Mouse (Mus musculus) kidney, postnatal 0 days (tissue): ENCODE results near the gene Vipas39. TPM values are rescaled to one million over a fixed set of nuclear protein-coding genes. Genes with fewer than 3 reads are reported as not detected.

ENCODE experiments used
- ATAC-seq: fragments of 200-750 bp; cut with Nextera tagmentation; replicated peaks from 2 replicates; pipeline ENCODE4 v1.8.0; 2017; ENCODE audit warnings: low read depth, moderate number of reproducible peaks, moderate TSS enrichment, moderate library complexity; ENCODE audit not compliant: low FRiP score
- DNase-seq: peaks from one replicate; pipeline ENCODE4 v3.0.0-alpha.2; 2016; ENCODE audit warnings: low spot score
- H3K27ac ChIP-seq: fragments of 300-500 bp; sonication (generic); 2 replicates; pipeline ENCODE4 v1.5.1; 2014; ENCODE audit warnings: mild to moderate bottlenecking
- H3K27me3 ChIP-seq: fragments of 300-500 bp; sonication (generic); 2 replicates; pipeline ENCODE4 v1.6.1; 2014; ENCODE audit warnings: low read length, mixed read lengths; ENCODE audit not compliant: insufficient read depth
- H3K36me3 ChIP-seq: fragments of 300-500 bp; sonication (generic); 2 replicates; pipeline ENCODE4 v1.6.1; 2014; ENCODE audit warnings: low read length, mixed read lengths; ENCODE audit not compliant: insufficient read depth
- H3K4me1 ChIP-seq: fragments of 300-500 bp; sonication (generic); replicated peaks from 2 replicates; pipeline ENCODE4 v1.6.1; 2014; ENCODE audit warnings: antibody characterized with exemption, low read length, mixed read lengths; ENCODE audit not compliant: insufficient read depth
- H3K4me2 ChIP-seq: fragments of 300-500 bp; sonication (generic); 2 replicates; pipeline ENCODE4 v1.6.1; 2014; ENCODE audit warnings: mild to moderate bottlenecking, low read length, moderate library complexity, mixed read lengths
- H3K4me3 ChIP-seq: fragments of 300-500 bp; sonication (generic); replicated peaks from 2 replicates; pipeline ENCODE4 v1.5.1; 2014; ENCODE audit warnings: low read depth, low read length
- H3K9ac ChIP-seq: fragments of 300-500 bp; sonication (generic); 2 replicates; pipeline ENCODE4 v1.6.1; 2014; ENCODE audit warnings: low read depth, low read length
- H3K9me3 ChIP-seq: fragments of 300-500 bp; sonication (generic); replicated peaks from 2 replicates; pipeline ENCODE4 v1.6.1; 2016; ENCODE audit warnings: low read length, inconsistent platforms, mixed read lengths
- CTCF ChIP-seq: IDR thresholded peaks from 2 replicates; pipeline ENCODE4 v1.5.1; 2016; ENCODE audit warnings: antibody characterized with exemption, low read depth, mild to moderate bottlenecking, moderate library complexity
- WGBS: fragments of 180-500 bp; shearing (Covaris S2); extraction: QIAGEN DNeasy Blood & Tissue Kit; methylation state at CpG from one replicate; pipeline ENCODE4 v1.1.7; 2014; 5-methylcytosine and 5-hydroxymethylcytosine counted together
- polyA plus RNA-seq: library from polyadenylated mRNA; unstranded; fragments of >200 nt; fragmentation: Nextera tagmentation; extraction: Ambion mirVana; gene quantifications from 2 replicates; pipeline ENCODE4 v1.2.1, GENCODE M21; 2015

Gene Vipas39
- polyA plus RNA-seq, 1 experiment from 2014 or later, result 38.1 TPM

DNA sequence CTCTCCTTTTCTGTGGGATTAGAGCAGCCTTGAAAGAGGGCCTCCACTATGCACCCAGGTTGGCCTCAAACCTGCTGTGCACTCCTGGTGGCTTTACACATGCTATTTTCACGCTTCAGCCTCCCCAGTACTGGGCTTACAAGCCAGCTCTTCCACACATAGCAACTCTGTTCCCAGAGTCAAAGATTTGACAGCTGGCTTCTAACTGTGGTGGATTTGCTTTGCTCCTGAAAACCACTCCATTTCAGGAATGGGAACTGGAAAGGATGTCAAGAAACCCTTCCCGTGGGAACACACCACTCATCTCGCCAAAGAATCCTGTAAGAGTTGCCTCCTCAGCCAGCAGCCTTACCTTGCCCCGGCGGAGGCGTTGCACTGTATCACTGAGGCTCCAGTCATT, 12.2 kb downstream of the Vipas39 start:
- Histone ChIP-seq H3K4me1 (no peaks in the 10 kb centered on the region), H3K9me3 (no peaks in the 10 kb centered on the region), H3K9ac (no peak overlapping the region), H3K4me2 (no peak overlapping the region), H3K36me3 (peaks cover 74% of the 10 kb centered on the region), H3K27ac (no peak overlapping the region), H3K4me3 (no peak overlapping the region), H3K27me3 (no peaks in the 10 kb centered on the region)
- DNase-seq (no peak), ATAC-seq (no peak)
- no peak for TF ChIP-seq CTCF
- WGBS, result 96% methylated on average over 6 of the region's 6 CpGs

DNA sequence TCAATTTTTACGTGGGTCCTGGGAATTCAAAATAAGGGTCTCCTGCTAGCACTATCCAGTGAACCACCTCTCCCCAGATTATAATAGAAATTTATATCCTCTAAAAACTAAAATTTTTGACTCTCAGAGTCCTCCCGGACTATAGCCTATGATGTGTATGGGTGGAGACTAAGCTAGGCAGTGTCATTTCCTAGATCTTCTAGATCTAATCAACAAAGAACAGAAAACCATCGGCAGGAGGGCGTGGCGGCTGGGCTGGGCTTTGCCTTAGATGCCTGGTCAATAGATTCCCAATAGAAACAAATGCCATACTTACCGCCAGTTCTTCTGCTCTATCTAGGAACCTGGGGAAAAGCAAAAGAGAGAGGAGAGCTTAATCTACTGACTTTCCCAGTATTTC, 15.9 kb downstream of the Vipas39 start:
- no peaks in the 10 kb centered on the region for H3K4me1 ChIP-seq
- WGBS, result 88% methylated on average over 6 of the region's 6 CpGs
- no peak for DNase-seq
- TF ChIP-seq CTCF, result no peak
- H3K27me3 ChIP-seq, result no peaks in the 10 kb centered on the region
- H3K4me2 ChIP-seq, result no peak overlapping the region
- no peaks in the 10 kb centered on the region for H3K9me3 ChIP-seq
- H3K9ac ChIP-seq, result no peak overlapping the region
- peaks cover 65% of the 10 kb centered on the region for H3K36me3 ChIP-seq
- H3K4me3 ChIP-seq, result no peak overlapping the region
- no peak overlapping the region for H3K27ac ChIP-seq
- ATAC-seq, result no peak

DNA sequence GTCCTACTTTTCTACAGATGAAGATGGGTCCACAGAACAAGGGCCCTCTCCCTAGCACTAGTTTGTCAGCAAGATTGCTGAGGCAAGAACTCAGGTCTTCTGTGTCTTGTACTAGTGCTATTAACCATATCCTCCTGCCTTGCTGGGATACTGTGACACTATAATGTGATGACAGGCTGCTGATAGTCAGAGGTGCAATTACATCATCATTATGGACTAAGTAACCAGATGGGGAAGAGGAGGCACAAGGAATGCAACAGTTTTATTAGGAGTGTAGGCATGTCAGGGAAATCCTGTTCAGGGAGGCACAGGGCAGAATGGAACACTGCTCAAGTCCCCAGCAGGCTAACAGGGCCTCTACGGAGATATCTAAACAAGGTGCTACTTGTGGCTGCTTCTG, 27.4 kb downstream of the Vipas39 start, which contains the start of gene Noxred1:
Gene Noxred1 (minus strand): TSS at position 101 of the 400 bp plus-strand sequence.
- 84% methylated on average over 1 of the region's 1 CpGs for whole genome bisulfite sequencing
- DNase-seq (no peak), ATAC-seq (no peak)
- Histone ChIP-seq H3K27me3 (no peaks in the 10 kb centered on the region), H3K27ac (no peak within 1 kb of the TSS), H3K9ac (no peak within 1 kb of the TSS), H3K4me2 (no peak within 1 kb of the TSS), H3K4me3 (no peak within 1 kb of the TSS), H3K4me1 (no peaks in the 10 kb centered on the region), H3K36me3 (peaks cover 38% of the 10 kb centered on the region), H3K9me3 (no peaks in the 10 kb centered on the region)
- TF ChIP-seq CTCF, result no peak

DNA sequence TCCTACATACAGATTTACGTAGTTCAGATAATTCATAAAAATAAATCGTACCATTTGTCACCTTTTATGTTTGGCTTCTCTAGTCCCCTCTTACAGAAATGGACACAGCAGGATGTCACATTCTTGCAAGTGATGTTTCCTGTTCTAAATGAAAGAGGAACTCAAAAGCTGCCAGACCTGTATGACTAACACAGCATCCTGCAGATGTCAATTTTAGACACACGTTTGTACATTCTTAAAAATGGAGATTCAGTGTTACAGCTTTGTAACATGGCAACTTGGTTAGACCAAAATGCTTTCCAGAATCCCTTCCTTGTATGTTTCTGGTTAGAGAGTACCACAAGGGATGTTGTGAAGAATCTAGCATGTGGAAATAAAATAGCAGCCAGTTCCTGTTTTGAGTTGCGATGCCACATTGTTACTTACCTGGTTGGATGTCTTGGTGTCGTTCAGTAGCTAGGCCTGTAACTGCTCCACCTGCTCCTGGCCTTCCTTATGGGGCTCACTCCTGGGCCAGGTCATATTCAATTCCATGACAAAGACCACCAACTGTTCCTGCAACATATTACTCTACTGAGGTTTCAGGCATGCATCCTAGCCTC, 29.1 kb downstream of the Vipas39 start:
- DNase-seq (no peak), ATAC-seq (no peak)
- Histone ChIP-seq H3K9me3 (no peaks in the 10 kb centered on the region), H3K4me3 (no peak overlapping the region), H3K4me1 (no peaks in the 10 kb centered on the region), H3K27ac (no peak overlapping the region), H3K4me2 (no peak overlapping the region), H3K9ac (no peak overlapping the region), H3K27me3 (no peaks in the 10 kb centered on the region), H3K36me3 (peaks cover 33% of the 10 kb centered on the region)
- WGBS, result 86% methylated on average over 5 of the region's 5 CpGs
- TF ChIP-seq CTCF, result no peak

DNA sequence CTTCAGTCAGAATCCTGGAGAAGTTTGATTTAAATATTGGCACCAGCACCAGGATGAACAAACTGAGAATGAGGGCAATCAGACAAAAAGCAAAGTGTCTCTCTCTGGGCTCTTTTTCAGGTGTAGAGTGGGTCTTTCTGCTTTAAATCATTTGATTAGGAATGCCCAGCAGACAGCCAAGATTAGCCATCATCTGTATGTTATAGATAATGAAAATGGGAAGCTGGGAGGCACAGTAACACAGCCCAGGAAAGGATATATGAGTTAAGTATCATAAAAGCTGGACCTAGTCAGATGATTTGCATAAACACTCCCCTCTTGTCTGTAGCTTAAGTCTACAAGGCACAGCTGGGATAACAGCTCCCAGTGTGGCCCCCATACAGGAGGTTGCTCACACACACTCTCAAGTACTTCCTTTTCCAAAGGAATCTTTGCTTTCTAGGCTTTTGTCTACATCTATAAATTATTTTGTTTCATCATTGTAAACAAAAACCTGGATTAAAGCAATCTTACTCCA, 35.6 kb downstream of the Vipas39 start:
- Histone ChIP-seq H3K4me1 (no peaks in the 10 kb centered on the region), H3K4me3 (no peak overlapping the region), H3K9me3 (no peaks in the 10 kb centered on the region), H3K27ac (no peak overlapping the region), H3K4me2 (no peak overlapping the region), H3K36me3 (no peaks in the 10 kb centered on the region), H3K9ac (no peak overlapping the region), H3K27me3 (no peaks in the 10 kb centered on the region)
- ATAC-seq (no peak), DNase-seq (peak; percentile 39)
- no peak for TF ChIP-seq CTCF

DNA sequence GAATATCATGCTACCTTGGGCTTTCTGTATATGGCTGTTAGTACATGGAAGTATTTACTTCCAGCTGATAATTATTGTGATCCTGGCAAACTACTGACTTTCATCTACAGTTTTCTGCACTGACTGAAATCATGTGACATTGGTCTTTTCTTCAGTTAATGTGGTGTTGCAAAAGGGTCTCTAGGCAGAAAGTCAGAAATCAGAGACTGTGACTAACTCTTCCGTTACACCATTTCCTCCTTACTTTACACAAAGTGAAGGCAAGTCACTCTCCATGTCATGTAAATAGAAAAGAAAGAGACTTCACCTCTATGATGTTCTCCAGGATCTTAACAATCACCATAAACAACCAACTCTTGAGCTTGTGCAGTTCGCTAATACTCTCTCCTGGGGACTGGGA, 36.4 kb downstream of the Vipas39 start:
- Histone ChIP-seq H3K9me3 (no peaks in the 10 kb centered on the region), H3K4me3 (no peak overlapping the region), H3K36me3 (no peaks in the 10 kb centered on the region), H3K4me2 (no peak overlapping the region), H3K9ac (no peak overlapping the region), H3K27ac (no peak overlapping the region), H3K4me1 (no peaks in the 10 kb centered on the region), H3K27me3 (no peaks in the 10 kb centered on the region)
- TF ChIP-seq CTCF, result no peak
- no peak for DNase-seq
- WGBS, result 84% methylated on average over 2 of the region's 2 CpGs
- no peak for ATAC-seq

DNA sequence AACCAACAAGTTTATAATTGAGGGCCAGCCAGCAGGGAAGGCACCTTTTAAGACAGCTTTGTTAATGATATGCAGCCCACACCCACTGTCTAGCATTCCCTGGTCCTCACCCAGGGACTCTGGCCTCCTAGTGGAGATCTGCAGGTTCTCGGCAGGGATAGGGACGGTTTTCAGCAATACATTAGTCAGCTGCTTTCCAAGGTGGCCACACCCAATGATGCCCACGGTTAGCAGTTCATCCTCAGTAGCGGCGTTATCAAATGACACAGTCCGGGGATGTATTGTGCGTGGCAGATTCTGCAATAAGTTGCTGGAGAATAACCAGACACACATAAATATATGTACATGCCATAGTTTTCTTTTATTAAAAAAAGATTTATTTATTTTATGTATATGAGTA, 39.3 kb downstream of the Vipas39 start:
- no peak for TF ChIP-seq CTCF
- ATAC-seq, result no peak
- 78% methylated on average over 7 of the region's 7 CpGs for WGBS

More for the DNA sequence above, 39.3 kb downstream of the Vipas39 start:
- H3K27ac ChIP-seq, result no peak overlapping the region
- no peaks in the 10 kb centered on the region for H3K36me3 ChIP-seq
- H3K4me3 ChIP-seq, result no peak overlapping the region
- H3K9ac ChIP-seq, result no peak overlapping the region
- H3K27me3 ChIP-seq, result no peaks in the 10 kb centered on the region
- no peak overlapping the region for H3K4me2 ChIP-seq
- H3K9me3 ChIP-seq, result no peaks in the 10 kb centered on the region
- no peaks in the 10 kb centered on the region for H3K4me1 ChIP-seq
- no peak for DNase-seq
